Mouse (Mus musculus) kidney, postnatal 10 days (tissue): ENCODE data around the gene Cln6.
"Not testable (repeated sequence)": the region's sequence is repeated elsewhere in the genome, so short reads cannot be mapped to it uniquely, and the experiment has no call there.

Experiments used
- DNase-seq: peaks from one replicate; pipeline ENCODE4 v3.0.0; 2021; ENCODE audit warnings: mixed read lengths

The Cln6 gene

DNA sequence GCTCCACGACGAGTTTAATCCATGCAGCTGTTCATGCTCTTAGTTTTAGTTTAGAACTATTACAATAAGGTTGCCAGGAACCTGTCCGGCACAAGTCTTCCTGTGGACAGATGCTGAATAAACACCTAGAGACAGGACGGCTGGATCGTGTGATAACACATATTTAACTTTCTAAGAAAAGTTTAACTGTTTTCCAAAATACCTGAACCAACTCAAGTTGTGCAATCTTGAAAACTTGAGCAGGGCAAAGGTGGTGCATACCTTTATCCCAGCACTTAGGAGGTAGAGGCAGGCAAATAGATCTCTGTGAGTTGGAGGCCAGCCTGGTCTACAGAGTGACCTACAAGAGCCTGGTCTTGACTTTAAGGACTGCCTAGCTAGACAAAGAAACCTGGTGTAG is 3.7 kb upstream of the Cln6 start:
- DNase-seq = no peak

DNA sequence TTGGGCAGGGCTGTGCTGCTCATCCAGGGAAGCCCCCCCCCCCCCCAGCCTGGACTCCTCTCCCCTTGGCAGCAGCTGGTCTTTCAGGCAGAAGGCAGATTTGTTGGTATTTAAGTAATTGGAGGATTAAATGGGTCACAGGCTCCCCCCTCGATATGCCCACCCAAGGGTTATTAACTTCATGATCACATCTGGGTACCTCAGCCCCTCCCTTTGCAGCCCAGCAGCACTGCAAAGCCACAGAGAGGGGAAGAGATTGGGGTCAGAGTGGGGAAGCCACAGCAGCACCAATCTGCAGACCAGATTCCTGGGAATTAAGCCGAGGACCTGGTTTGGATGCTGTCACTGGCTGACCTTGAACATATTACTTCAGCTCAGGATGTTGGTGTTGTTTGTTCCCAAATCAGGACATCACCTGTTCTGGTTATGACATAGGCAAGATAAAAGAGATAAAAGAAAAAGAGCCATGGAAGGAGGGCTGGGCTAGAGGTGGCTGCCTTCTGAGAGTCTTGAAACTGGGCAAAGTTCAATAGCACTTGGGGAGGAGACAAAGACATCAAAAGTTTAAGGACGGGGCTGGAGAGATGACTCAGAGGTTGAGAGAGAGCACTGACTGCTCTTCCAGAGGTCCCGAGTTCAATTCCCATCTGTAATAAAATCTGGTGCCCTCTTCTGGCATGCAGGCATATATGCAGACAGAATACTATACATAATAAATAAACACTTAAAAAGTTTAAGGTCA is 2.7 kb upstream of the Cln6 start:
- no peak for DNase-seq

DNA sequence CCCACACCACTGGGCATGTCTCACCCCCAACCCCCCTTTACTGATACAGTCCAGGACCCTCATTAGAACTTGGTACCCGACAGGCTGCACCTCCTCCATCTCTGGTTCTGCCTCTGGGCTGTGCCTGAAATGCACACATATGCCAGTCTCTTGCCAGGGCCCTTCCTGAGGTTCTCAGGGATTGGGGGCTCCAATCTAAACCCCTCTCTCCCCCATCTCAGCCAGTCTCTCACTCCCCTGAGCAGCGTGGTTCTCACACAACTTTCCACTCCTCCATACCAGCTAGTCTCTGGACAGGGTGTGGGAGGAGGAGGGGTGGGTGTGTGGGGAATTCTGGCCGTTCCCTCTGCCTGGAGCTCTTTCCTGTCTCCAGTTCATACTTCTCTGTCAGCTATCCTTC is 974 bp upstream of the Cln6 start:
- no peak for DNase-seq

DNA sequence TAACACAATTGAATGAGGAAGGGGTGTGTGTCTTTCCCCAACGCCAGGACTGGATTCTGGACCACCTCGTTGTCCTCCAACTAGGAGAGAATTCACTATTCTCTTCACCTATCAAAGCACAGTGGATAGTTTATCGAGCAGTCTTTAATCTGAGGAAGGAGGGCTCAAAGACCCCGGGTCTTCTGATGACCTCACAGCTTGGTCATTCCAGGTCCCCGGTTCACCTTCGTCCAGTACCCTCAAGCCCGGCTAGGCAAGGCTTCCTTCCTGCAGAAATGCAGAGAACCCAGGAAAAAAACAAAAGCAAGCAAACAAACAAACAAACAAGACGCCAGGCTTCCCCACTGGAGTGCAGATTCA is 459 bp upstream of the Cln6 start:
- DNase-seq = no peak

DNA sequence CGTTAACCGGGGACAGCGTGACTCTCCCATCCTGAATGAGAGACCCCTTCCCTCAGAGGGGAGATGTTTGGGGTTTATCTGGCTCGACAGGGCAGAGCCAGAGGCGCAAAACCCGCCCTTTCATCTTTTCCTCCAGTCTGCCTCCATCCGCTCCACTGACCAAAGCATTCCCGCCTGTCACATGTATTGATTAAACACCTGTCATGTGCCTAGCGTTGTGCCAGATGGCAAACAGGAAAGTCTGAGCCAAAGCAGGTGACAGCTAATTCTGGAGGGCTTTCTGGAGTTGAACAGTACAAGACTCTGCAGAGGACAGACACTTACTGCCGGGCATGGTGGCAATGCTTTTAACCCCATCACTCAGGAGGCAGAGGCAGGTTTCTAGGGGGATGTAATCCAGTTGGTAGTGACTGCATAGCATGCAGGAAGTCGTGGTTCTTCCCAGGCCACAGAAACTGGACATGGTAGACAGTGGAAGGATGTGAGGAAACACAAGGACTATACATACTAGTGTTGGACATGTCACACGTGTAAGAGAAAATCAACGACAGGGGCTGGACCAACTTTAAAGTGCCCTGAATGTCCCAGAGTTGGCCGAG is 686 bp downstream of the Cln6 start:
- peak; percentile 38 for DNase-seq

DNA sequence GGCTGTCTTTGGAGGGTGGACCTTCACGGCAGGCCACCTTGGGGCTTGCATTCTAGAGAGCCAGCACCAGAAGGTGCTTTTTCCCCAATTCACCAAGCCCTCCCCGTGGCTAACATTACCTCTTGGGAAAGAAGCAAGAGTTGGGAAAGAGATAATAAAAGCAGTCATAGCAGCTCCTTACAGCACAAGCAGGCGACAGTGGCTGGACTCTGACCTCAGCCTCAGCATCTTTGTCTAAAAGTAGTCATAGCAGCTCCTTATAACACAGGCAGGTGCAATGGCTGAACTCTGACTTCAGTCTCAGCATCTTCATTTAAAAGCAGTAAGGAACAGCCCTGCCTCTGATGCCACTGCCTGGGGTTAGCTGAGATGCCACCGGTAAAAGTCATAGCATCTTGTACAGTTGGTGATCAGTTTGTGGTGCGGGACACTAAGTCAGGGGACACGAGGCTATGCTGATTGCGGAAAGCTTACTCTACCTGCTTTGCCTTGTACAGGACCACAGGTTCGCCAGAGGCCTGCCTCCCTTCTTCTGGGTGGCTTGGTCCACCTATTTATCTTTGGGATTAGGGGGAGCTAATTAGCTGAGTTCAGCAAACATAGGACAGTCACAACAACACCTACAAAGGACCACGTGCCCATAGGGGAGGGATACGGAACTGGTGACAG is 4.9 kb downstream of the Cln6 start:
- DNase-seq = no peak

DNA sequence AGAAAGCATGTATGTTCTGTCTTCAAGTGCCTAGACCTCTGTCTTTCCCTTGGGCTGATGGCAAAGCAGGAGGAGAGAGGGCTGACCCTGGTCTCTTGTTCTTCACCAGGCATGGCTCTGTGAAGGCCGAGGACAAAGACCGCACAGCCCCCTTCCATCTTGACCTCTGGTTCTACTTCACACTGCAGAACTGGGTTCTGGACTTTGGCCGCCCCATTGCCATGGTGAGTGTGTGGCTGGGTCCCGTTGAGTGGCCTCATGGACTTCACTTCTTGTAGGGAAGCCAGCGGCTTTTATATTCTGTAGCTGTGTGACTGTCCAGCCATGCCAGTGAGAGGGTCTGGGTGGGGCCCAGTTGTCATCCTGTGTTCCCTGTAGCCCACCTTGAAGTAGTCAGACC is 5.9 kb downstream of the Cln6 start:
- no peak for DNase-seq

DNA sequence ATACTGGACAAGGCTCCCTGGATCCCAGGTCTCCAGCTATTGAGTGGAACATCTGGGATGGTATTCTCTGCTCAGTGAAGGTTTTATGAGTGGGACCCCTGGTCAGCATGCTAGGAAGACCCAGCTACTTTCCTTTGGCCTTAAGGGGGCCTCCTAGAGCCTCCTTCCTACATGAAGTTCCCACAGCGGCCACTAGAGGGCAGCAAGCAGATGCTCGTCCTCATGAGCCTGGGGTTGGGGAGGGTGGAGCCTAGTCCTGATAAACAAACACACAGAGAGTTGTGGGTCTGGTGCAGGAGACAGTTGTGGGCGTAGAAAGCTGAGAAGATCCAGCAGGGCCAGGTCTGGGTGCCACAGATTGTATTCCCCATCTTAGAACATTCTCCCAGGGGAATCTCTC is 9.1 kb downstream of the Cln6 start:
- DNase-seq = peak; percentile 93

DNA sequence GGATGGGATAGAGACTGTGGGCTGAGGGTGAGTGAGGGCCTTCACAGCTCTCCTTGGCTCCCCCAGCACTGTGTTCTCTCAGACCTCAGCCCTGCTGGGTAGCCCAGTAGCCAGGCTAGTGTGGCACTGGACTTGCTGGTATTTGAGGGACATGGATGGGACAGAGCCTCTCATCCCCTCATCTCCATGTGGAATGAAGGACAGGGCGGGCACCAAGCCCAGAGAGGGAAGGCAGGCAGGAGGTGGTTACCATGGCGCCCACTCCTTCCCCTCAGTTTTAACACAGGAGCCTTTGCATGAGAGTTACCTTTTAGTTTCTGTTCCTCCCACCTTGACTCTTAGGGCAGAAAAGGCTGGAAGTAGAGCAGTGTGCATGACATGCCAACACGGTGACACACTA is 10.1 kb downstream of the Cln6 start:
- no peak for DNase-seq

DNA sequence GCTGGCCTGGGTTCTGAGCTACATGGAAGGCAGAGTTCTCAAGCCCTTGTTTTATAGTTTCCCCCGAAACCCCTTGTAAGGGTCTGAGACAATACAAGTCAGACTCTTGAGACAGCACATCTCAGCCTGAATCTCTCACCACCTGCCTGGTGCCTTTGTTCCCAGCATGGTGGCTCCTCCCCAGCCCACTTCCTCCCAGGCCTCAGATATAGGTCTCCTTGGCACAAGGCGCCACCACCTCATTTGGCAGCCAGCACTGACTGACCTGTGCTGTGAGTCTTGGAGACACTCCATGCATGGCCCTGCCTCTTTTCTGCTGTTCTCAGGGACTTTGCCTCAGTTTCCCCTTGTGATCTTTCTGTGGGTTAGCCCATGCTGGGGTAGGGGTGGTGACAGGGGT is 13.0 kb downstream of the Cln6 start:
- no peak for DNase-seq

DNA sequence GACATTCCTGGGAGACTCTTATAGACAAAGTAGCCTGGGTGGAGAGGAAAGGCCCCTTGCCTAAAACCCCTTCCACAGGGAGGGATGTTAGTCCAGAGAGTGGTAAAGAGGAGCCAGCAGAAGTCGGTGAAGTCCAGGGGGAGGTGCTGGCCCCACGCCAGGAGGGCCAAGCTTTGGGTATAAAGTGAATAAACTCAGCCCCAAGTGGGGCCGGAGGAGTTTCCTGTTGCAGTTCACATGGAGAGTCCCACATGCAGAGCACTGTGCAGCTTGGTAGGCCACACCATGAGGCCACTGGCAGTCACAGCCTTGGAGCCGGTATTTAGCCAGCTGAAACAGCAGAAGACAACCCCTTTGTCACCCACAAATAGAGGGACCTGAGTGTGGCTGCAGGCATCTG is 15.9 kb downstream of the Cln6 start:
- DNase-seq = peak; percentile 73

DNA sequence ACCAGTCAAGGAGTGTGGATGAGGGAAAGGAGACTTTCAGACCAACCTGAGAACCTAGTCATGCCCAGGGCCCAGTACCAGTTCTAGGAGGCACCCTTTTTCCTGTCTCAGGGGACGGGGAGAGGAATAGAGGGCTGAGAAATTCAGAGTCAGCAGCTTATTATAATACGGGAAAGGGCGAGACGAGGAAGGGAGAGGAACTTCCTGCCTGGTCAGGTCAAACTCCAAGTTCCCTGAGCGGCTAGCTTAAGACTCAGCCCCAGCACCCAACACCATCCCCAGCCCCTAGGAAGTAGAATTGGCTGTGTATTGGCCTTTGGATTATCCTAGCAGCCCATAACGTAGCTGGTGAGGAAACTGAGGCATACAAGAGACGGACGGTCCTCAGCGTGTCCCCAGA is 18.6 kb downstream of the Cln6 start:
- peak; percentile 71 for DNase-seq

DNA sequence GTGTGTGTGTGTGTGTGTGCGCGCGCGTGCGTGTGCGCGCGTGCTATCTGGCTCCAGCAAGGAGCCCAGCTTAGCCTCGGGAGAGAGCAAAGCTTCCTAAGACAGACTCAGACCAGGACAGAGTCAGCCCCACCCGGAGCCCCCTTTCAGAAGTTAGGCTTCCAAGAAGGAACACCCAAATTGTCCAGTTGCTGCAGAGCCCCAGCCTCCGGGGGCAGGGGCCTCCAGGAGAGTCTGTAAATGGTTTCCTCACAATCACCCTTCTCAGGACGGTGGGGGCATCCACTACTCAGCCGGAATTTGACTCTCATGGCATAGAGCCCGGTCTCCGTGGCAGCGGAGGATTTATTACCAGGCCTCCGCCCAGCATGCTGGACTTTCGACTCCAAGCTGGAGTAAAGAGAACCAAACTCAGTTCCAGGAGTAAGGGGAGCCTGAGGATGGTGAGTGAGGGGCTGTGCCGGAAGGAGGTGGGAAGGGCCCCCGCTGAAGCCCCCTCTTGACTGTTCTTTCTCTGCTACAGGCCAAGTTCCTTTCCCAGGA is 19.2 kb downstream of the Cln6 start, which contains the start of gene Calml4:
Gene Calml4 (plus strand): TSS at position 362 of the 543 bp plus-strand sequence.
- DNase-seq = peak; percentile 94

DNA sequence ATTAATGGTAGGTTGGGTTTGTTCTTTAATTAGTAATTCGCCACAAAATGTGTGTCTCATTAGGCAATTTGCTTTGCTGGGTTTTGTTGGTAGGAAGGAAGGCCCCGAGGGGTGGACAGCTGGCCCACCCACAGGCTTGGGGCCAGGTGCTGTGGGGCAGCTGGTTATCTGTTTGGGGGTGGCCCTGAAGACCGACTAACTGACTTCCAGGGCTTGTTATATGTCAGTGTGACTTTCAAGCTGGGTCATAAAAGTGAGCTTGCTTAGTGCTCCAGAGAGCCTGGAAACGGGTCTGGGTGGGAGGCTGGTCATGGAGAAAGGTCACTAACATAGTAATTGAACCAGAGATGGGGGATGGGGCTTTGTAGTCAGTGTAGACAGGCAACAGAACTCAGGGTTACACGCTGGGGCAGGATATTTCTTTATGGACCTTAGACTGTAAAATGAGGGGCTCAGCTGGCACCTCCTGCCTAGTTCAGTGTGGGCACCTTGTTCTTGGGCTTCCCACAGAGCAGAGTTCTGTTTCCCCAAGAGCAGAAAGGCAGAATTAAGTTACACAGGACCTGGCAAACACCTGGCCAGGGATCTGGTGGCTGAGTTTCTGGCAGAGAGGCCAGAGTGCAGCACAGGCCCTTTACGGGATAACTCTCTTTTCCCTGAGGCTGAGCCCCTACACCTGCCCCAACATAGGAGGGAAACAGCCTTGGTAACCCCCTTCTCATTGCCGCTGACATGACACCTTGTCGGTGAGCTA is 19.9 kb downstream of the Cln6 start:
- DNase-seq = peak; percentile 30

DNA sequence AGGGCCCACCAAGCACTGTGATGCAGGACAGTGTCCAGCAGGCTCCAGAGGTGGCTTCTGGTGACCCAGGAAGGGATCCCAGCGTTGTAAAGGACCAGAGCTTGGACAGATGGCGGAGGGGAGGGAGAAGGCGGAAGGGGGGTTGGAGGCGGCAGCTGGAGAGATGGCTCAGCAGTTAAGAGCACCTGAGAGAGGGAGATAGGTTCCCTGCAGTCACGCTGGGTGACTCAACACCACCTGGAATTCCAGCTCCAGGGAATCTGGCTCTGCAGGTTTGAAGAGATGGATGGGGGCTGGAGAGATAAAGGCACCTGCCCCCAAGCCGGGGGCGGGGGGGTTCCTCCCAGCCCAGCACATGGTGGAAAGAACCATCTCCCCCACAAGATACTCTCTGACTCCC is 21.5 kb downstream of the Cln6 start:
- DNase-seq = not testable (repeated sequence)

DNA sequence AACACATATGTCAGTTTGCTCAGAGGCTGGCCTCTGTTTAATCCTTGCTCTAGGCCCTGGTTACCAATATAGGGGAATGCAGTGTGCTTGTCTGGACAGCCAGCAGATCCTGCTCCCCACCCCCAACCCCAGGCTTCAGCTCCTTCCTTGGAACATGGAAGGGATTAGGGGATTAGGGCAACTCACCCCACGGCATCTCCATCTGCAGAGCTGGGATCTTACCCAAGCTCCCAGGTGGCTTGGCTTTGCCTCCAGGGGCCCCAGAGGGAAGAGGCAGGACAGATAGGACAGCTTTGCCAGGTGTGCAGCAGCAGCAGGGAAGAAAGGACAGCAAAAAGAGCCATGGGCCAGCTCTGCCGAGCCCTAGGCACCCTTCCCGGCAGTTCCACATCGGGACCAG is 22.3 kb downstream of the Cln6 start:
- no peak for DNase-seq

DNA sequence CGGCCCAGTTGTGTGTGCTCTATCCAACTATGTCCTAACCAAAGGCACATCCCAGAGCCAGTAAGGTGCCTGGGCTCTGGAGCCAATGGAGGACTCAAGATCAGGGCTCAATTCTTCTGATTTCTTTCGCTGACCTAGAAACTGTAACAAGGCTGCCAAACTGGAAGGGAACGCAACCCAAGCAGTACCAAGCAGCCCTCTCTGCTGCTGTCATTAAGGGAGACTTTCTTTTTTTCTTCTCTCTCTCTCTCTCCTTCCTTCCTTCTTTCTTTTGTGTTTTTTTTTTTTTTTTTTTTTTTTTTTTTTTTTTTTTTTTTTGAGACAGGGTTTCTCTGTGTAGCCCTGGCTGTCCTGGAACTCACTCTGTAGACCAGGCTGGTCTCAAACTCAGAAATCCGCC is 30.7 kb downstream of the Cln6 start:
- DNase-seq = not testable (repeated sequence)

DNA sequence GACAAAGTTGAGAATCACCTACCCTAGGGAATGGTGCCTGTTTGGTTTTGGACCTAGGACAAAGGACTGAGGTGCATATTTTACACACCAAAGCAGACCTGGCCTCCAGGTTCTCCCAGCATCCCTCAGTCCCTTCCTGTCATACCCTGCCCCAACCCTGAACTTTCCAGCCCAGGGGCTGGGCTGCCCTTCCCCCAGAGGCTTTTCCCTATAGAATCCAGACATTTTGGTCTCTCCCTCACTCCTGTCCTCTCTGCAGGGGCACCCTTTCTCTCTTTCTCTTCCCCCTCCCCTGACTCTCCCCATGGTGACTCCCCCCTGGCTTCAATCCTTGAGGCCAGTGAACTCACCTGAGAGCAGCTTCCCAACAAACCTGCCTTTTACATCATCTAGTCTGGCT is 32.1 kb downstream of the Cln6 start:
- no peak for DNase-seq

DNA sequence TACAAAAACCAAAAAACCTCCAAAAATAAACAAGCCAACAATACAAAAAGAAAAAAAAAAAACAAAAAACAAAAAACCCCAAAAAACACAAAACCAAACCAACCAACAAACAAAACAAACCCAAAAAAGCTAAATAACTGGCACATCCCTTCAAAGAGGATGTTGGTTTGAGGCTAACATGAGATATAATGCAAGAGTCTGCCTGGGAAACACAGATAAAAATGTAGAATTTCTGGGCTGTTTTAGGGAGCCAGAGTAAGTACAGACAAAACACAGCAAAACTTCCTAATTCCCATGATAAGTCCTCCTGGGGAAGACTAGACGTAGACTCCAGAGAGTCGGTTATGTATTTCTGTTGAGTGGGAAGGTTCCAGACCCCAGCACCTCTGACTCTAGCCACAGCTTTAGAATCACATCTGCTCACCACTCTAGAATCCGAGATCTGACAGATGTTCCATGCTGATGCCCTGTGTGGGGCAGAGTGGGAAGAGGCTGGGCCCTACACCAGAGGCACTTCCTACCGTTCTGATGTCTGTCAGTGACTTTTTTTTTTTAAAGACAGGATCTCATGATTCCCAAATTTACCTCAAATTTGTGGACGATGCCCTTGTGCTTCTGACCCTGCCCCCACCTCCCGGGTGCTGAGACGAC is 38.5 kb downstream of the Cln6 start:
- no peak for DNase-seq

DNA sequence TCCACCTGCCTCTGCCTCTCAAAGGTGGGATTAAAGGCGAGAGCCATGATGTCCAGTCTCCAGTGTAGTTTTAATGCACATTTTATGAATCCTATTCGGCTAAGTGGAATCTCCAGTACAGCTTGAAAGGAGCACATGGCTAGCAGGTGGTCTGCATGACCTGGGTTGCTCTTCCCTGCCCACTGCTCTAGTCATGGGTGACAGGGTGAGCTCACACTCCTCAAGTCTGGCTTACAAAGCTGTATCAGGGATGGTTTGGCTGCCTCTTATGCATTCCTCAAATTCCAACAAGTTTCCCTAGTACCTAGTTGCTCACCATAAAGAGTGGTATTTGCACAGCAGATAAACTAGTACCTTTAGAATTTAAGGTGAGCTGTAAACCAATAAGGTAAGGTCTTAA is 39.2 kb downstream of the Cln6 start:
- DNase-seq = no peak

DNA sequence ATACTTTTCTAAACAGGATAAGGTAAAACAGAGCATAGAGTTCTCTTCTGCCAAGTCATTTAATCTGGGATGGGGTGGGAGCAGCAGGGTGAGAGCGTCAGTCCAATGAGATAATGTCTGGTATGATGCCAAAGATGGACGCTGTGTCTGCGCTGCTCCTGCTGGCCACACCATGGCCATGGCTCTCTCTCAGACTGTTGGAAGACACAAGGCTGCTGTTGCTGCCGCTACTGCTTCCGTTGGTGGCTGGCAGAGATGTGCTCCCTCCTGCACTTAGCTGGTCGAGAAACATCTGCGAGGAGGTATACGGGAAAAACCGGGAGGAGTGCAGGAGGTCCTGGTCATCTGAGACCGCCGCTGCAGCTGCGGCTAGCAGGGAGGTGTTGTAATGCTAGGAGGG is 43.3 kb downstream of the Cln6 start:
- DNase-seq = peak; percentile 36

DNA sequence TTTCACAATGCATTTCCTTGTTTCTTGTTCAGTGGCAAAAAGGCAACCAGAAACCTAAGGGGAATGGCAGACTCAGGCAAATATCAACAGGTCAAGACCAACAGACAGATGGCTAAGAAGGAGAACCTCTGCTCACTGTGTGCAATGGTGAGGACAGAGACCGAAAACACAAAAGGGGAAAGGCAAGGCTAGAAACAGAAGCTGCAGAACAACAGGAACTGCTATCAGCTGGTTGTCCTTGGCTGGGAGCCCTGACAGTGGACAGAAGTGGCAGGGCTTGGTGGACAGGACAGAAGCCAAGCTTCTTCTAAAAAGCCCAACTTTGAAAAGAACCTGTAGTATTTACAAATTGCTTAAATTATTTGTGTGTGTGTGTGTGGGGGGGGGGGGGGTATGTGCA is 55.9 kb downstream of the Cln6 start:
- DNase-seq = peak; percentile 64
